Mouse (Mus musculus): Measurements from ENCODE around the gene Casc3. TPM values are rescaled to one million over a fixed set of nuclear protein-coding genes. Genes with fewer than 3 reads are reported as not detected.

Casc3 gene
- 58.7 and 64.0 TPM in 2 replicates for total RNA-seq (2017)

GRCm38 (mm10) chr11:98804605-98805004 is at the start of gene Casc3:
Gene Casc3 (plus strand): TSS chr11:98804905.
- ATAC-seq (ENCODE audit: extremely low read depth, insufficient number of reproducible peaks, low FRiP score, poor library complexity, severe bottlenecking), result no peak

GRCm38 (mm10) chr11:98755726-98756380 is 48.9 kb upstream of the Casc3 start:
- ATAC-seq (ENCODE audit: extremely low read depth, insufficient number of reproducible peaks, low FRiP score, poor library complexity, severe bottlenecking), result no peak

- ATAC-seq (ENCODE audit: extremely low read depth, insufficient number of reproducible peaks, low FRiP score, poor library complexity, severe bottlenecking), result no peak
Measured at GRCm38 (mm10) chr11:98756711-98757110, 48.0 kb upstream of the Casc3 start.

GRCm38 (mm10) chr11:98761939-98762338 is 42.8 kb upstream of the Casc3 start:
- no peak for ATAC-seq (ENCODE audit: extremely low read depth, insufficient number of reproducible peaks, low FRiP score, poor library complexity, severe bottlenecking)

- no peak for ATAC-seq (ENCODE audit: extremely low read depth, insufficient number of reproducible peaks, low FRiP score, poor library complexity, severe bottlenecking)
Measured at GRCm38 (mm10) chr11:98762756-98763501, 41.8 kb upstream of the Casc3 start.

- no peak for ATAC-seq (ENCODE audit: extremely low read depth, insufficient number of reproducible peaks, low FRiP score, poor library complexity, severe bottlenecking)
Measured at GRCm38 (mm10) chr11:98763502-98763861, 41.2 kb upstream of the Casc3 start.

- ATAC-seq (ENCODE audit: extremely low read depth, insufficient number of reproducible peaks, low FRiP score, poor library complexity, severe bottlenecking), result no peak
Measured at GRCm38 (mm10) chr11:98764091-98764490, 40.6 kb upstream of the Casc3 start.

GRCm38 (mm10) chr11:98764746-98765145 is 40.0 kb upstream of the Casc3 start:
- no peak for ATAC-seq (ENCODE audit: extremely low read depth, insufficient number of reproducible peaks, low FRiP score, poor library complexity, severe bottlenecking)

- no peak for ATAC-seq (ENCODE audit: extremely low read depth, insufficient number of reproducible peaks, low FRiP score, poor library complexity, severe bottlenecking)
Measured at GRCm38 (mm10) chr11:98765421-98766309, 39.0 kb upstream of the Casc3 start.

GRCm38 (mm10) chr11:98766346-98766745 is 38.4 kb upstream of the Casc3 start:
- ATAC-seq (ENCODE audit: extremely low read depth, insufficient number of reproducible peaks, low FRiP score, poor library complexity, severe bottlenecking), result no peak

GRCm38 (mm10) chr11:98766816-98767215 is 37.9 kb upstream of the Casc3 start:
- no peak for ATAC-seq (ENCODE audit: extremely low read depth, insufficient number of reproducible peaks, low FRiP score, poor library complexity, severe bottlenecking)

- ATAC-seq (ENCODE audit: extremely low read depth, insufficient number of reproducible peaks, low FRiP score, poor library complexity, severe bottlenecking), result no peak
Measured at GRCm38 (mm10) chr11:98767276-98767675, 37.4 kb upstream of the Casc3 start.

GRCm38 (mm10) chr11:98767713-98768112 is 37.0 kb upstream of the Casc3 start:
- ATAC-seq (ENCODE audit: extremely low read depth, insufficient number of reproducible peaks, low FRiP score, poor library complexity, severe bottlenecking), result no peak

GRCm38 (mm10) chr11:98768127-98769006 is 36.3 kb upstream of the Casc3 start:
- ATAC-seq (ENCODE audit: extremely low read depth, insufficient number of reproducible peaks, low FRiP score, poor library complexity, severe bottlenecking), result no peak

GRCm38 (mm10) chr11:98769007-98769954 is 35.4 kb upstream of the Casc3 start:
- ATAC-seq (ENCODE audit: extremely low read depth, insufficient number of reproducible peaks, low FRiP score, poor library complexity, severe bottlenecking), result no peak

GRCm38 (mm10) chr11:98770096-98770975 is 34.4 kb upstream of the Casc3 start:
- ATAC-seq (ENCODE audit: extremely low read depth, insufficient number of reproducible peaks, low FRiP score, poor library complexity, severe bottlenecking), result no peak

GRCm38 (mm10) chr11:98771131-98771530 is 33.6 kb upstream of the Casc3 start:
- no peak for ATAC-seq (ENCODE audit: extremely low read depth, insufficient number of reproducible peaks, low FRiP score, poor library complexity, severe bottlenecking)

Data from neutrophil, adult 5-6 weeks (primary cell).